Mouse (Mus musculus): ENCODE results near the gene Ccdc148.

- TF ChIP-seq CTCF (IDR thresholded peaks at IDR 0.05; ENCODE audit: low read depth, low read length) (no peak), POLR2A (IDR thresholded peaks at IDR 0.05; ENCODE audit: borderline replicate concordance, low read depth, low read length) (no peak)
Measured at GRCm38 (mm10) chr2:59166976-59167375, 6.5 kb upstream of the Ccdc148 start.
